ENCODE assay signal across 8 mouse cellular contexts in genomic region chr16:57092460-57092859, GRCm38 (mm10). TPM values are rescaled to one million over a fixed set of nuclear protein-coding genes. Genes with fewer than 3 reads are reported as not detected.
DNase-seq lines count a peak whose midpoint lies in the region; TF ChIP-seq lines count a peak whose summit lies in the region.

No protein-coding gene starts in this region.

- H3K9me3 ChIP-seq in heart, embryonic 10.5 days = no peaks in the 10 kb centered on the region
- no peaks in the 10 kb centered on the region for H3K9me3 ChIP-seq in hindbrain, embryonic 10.5 days

- no peak overlapping the region for H3K4me3 ChIP-seq in heart, adult 2 months
- no peak overlapping the region for H3K4me3 ChIP-seq in heart, embryonic 10.5 days
- H3K4me3 ChIP-seq in hindbrain, embryonic 10.5 days = no peak overlapping the region

- no peaks in the 10 kb centered on the region for H3K79me2 ChIP-seq in heart, adult 2 months (replicated peaks; ENCODE audit: control insufficient read depth, insufficient read depth, low read length)

- no peaks in the 10 kb centered on the region for H3K36me3 ChIP-seq in heart, adult 2 months (ENCODE audit: control insufficient read depth, insufficient read depth, low read length)
- no peaks in the 10 kb centered on the region for H3K36me3 ChIP-seq in heart, embryonic 10.5 days
- no peaks in the 10 kb centered on the region for H3K36me3 ChIP-seq in hindbrain, embryonic 10.5 days

- no peak for TF ChIP-seq EP300 in heart, adult 2 months (IDR thresholded peaks at IDR 0.05; ENCODE audit: insufficient read depth, low read depth, low read length)

- peak; percentile 74 for TF ChIP-seq CTCF in heart, adult 2 months (IDR thresholded peaks at IDR 0.05)

- H3K27me3 ChIP-seq in heart, adult 2 months (ENCODE audit: control insufficient read depth, insufficient read depth, low read length) = no peaks in the 10 kb centered on the region
- no peaks in the 10 kb centered on the region for H3K27me3 ChIP-seq in heart, embryonic 10.5 days (ENCODE audit: insufficient read depth, poor library complexity, severe bottlenecking)
- H3K27me3 ChIP-seq in hindbrain, embryonic 10.5 days (ENCODE audit: insufficient read depth, poor library complexity, severe bottlenecking) = no peaks in the 10 kb centered on the region

- no peak overlapping the region for H3K27ac ChIP-seq in heart, adult 2 months
- H3K27ac ChIP-seq in heart, embryonic 10.5 days = no peak overlapping the region
- no peak overlapping the region for H3K27ac ChIP-seq in hindbrain, embryonic 10.5 days

- WGBS in heart, adult 2 months = 32% methylated on average over 4 of the region's 4 CpGs
- 53% methylated on average over 4 of the region's 4 CpGs for WGBS in heart, embryonic 10.5 days
- 48% methylated on average over 4 of the region's 4 CpGs for WGBS in hindbrain, embryonic 10.5 days

- H3K9ac ChIP-seq in heart, adult 2 months (ENCODE audit: low read depth, low read length) = no peak overlapping the region

- DNase-seq in heart, adult 2 months = peak; percentile 5 to 20
- DNase-seq in heart, embryonic 10.5 days (ENCODE audit: low spot score) = no peak
- DNase-seq in T-cell, adult 2 months (ENCODE audit: low spot score) = peak; percentile 15
- peak; percentile 67 for DNase-seq in embryo, embryonic 10 days (ENCODE audit: low spot score)
- peak; percentile 31 for DNase-seq in hindbrain, embryonic 10.5 days (ENCODE audit: low spot score)
- DNase-seq in layer of hippocampus, adult 11-12 months (ENCODE audit: low spot score) = peak; percentile 52
- peak; percentile 46 for DNase-seq in lung, postnatal 36 days
- peak; percentile 37 for DNase-seq in right cerebral cortex, postnatal 25 days

- H3K4me1 ChIP-seq in heart, adult 2 months (ENCODE audit: control insufficient read depth, insufficient read depth, low read length) = no peaks in the 10 kb centered on the region
- H3K4me1 ChIP-seq in heart, embryonic 10.5 days = no peaks in the 10 kb centered on the region
- no peaks in the 10 kb centered on the region for H3K4me1 ChIP-seq in hindbrain, embryonic 10.5 days (replicated peaks)

- intact Hi-C loops in heart, adult 2 months (cut with DNase I) = loop anchor here (2.0 kb wide), 2 partner anchors 292 to 322 kb away; no protein-coding TSS in a partner anchor

- TF ChIP-seq POLR2A in heart, adult 2 months (IDR thresholded peaks at IDR 0.05; ENCODE audit: insufficient read depth, low read depth, low read length) = no peak

RNA-seq across cellular contexts. Expression of gene Tmem45a2, which starts 21.3 kb away (rescaled TPM):
- not detected for total RNA-seq in heart, adult 2 months (2021)
- 0.12 TPM in 1 of 2 replicates, not detected in the other for polyA plus RNA-seq in heart, adult 2 months (2012; rRNA removed)
- polyA plus RNA-seq in heart, embryonic 10.5 days (2016; fragmentation: Nextera tagmentation; extraction: Ambion mirVana) = 0.12 TPM in 1 of 2 replicates, not detected in the other
- polyA plus RNA-seq in hindbrain, embryonic 10.5 days (2016; fragmentation: Nextera tagmentation; extraction: Ambion mirVana) = not detected in 2 replicates

RNA-seq across cellular contexts. Expression of gene Tomm70a, which starts 29.0 kb away (rescaled TPM):
- total RNA-seq in heart, adult 2 months (2021) = 10 to 100 TPM; 41.8 to 44.1 TPM
- 10.6 and 21.7 TPM in 2 replicates for polyA plus RNA-seq in heart, adult 2 months (2012; rRNA removed)
- 50.3 and 51.2 TPM in 2 replicates for polyA plus RNA-seq in heart, embryonic 10.5 days (2016; fragmentation: Nextera tagmentation; extraction: Ambion mirVana)
- 48.3 and 48.9 TPM in 2 replicates for polyA plus RNA-seq in hindbrain, embryonic 10.5 days (2016; fragmentation: Nextera tagmentation; extraction: Ambion mirVana)
